ENCODE assay signal across 8 mouse cellular contexts in genomic region chr3:133309359-133309758, GRCm38 (mm10). TPM values are rescaled to one million over a fixed set of nuclear protein-coding genes. Genes with fewer than 3 reads are reported as not detected.
A peak's percentile ranks its signal among the peaks of the same experiment; 100 is the strongest.
DNase-seq lines count a peak whose midpoint lies in the region; ATAC-seq and TF ChIP-seq lines count a peak whose summit lies in the region.

No protein-coding gene starts in this region.

- peaks cover 4% of the 10 kb centered on the region; the same call in 1 of the 2 replicates for H3K36me3 ChIP-seq in heart, embryonic 15.5 days
- no peaks in the 10 kb centered on the region for H3K36me3 ChIP-seq in intestine, postnatal 0 days (ENCODE audit: control insufficient read depth, insufficient read depth)
- H3K36me3 ChIP-seq in limb, embryonic 15.5 days: no peaks in the 10 kb centered on the region

- 0 out of 2 replicates have a peak, but pooled peaks cover 6% of the 10 kb centered on the region for H3K9me3 ChIP-seq in heart, embryonic 15.5 days (replicated peaks)
- H3K9me3 ChIP-seq in intestine, postnatal 0 days (ENCODE audit: control insufficient read depth): no peaks in the 10 kb centered on the region
- H3K9me3 ChIP-seq in limb, embryonic 15.5 days: peaks cover 6% of the 10 kb centered on the region; the same call in 1 of the 2 replicates

- intact Hi-C loops in heart, postnatal 14 days (cut with DNase I): no loop called here

- H3K9ac ChIP-seq in heart, embryonic 15.5 days: no peak overlapping the region
- no peak overlapping the region for H3K9ac ChIP-seq in intestine, postnatal 0 days (ENCODE audit: low read depth, low read length)
- H3K9ac ChIP-seq in limb, embryonic 15.5 days: no peak overlapping the region

- WGBS in heart, embryonic 15.5 days: 93% methylated on average over 7 of the region's 7 CpGs
- 70% methylated on average over 7 of the region's 7 CpGs for WGBS in intestine, postnatal 0 days
- 93% methylated on average over 7 of the region's 7 CpGs for WGBS in limb, embryonic 15.5 days

- ATAC-seq in heart, embryonic 15.5 days (replicated peaks; ENCODE audit: insufficient number of reproducible peaks, insufficient read depth, low FRiP score, low read depth): no peak
- ATAC-seq in intestine, postnatal 0 days: no peak
- no peak for ATAC-seq in limb, embryonic 15.5 days (ENCODE audit: insufficient number of reproducible peaks, low FRiP score, low TSS enrichment, low read depth)

- H3K4me2 ChIP-seq in heart, embryonic 15.5 days: peak overlapping the region; percentile 84; the same call in 1 of the 2 replicates
- peak overlapping the region; percentile 80 for H3K4me2 ChIP-seq in intestine, postnatal 0 days (replicated peaks; ENCODE audit: low read depth)
- peak overlapping the region; percentile 61; the same call in 1 of the 2 replicates for H3K4me2 ChIP-seq in limb, embryonic 15.5 days

- no peak for TF ChIP-seq CTCF in intestine, postnatal 0 days (IDR thresholded peaks at IDR 0.05; ENCODE audit: low read depth)

- H3K27ac ChIP-seq in heart, embryonic 15.5 days: no peak overlapping the region
- no peak overlapping the region for H3K27ac ChIP-seq in brown adipose tissue, adult 24 weeks (replicated peaks; ENCODE audit: low read depth, low read length)
- peak overlapping the region; percentile 97; the same call in 1 of the 2 replicates for H3K27ac ChIP-seq in intestine, postnatal 0 days (ENCODE audit: low read depth, low read length)
- H3K27ac ChIP-seq in limb, embryonic 15.5 days: no peak overlapping the region

- H3K4me1 ChIP-seq in heart, embryonic 15.5 days (replicated peaks): peaks cover 6% of the 10 kb centered on the region
- H3K4me1 ChIP-seq in brown adipose tissue, adult 24 weeks (ENCODE audit: control insufficient read depth, insufficient read depth, insufficient read length, low read length): no peaks in the 10 kb centered on the region
- H3K4me1 ChIP-seq in intestine, postnatal 0 days (replicated peaks; ENCODE audit: control insufficient read depth, insufficient read depth, low read length): no peaks in the 10 kb centered on the region; the same call in 1 of the 2 replicates
- peaks cover 8% of the 10 kb centered on the region; the same call in 1 of the 2 replicates for H3K4me1 ChIP-seq in limb, embryonic 15.5 days

- no peaks in the 10 kb centered on the region for H3K27me3 ChIP-seq in heart, embryonic 15.5 days
- H3K27me3 ChIP-seq in intestine, postnatal 0 days (replicated peaks; ENCODE audit: control insufficient read depth, insufficient read depth, low read length): no peaks in the 10 kb centered on the region
- no peaks in the 10 kb centered on the region for H3K27me3 ChIP-seq in limb, embryonic 15.5 days

- no peak for DNase-seq in heart, postnatal 14 days
- DNase-seq in T-cell, adult 2 months (ENCODE audit: low spot score): no peak
- DNase-seq in adrenal gland, adult 2 months: no peak
- no peak for DNase-seq in cerebellum, postnatal 25 days

- H3K4me3 ChIP-seq in heart, embryonic 15.5 days: peak overlapping the region; percentile 94; the same call in 1 of the 2 replicates
- H3K4me3 ChIP-seq in brown adipose tissue, adult 24 weeks (ENCODE audit: insufficient read depth, low read depth, low read length): peak overlapping the region; percentile 85; the same call in 1 of the 2 replicates
- H3K4me3 ChIP-seq in intestine, postnatal 0 days (ENCODE audit: low read depth, low read length): no peak overlapping the region
- H3K4me3 ChIP-seq in limb, embryonic 15.5 days: no peak overlapping the region

RNA-seq across cellular contexts. Expression of gene Ppa2, which starts 0.6 kb away (rescaled TPM):
- 107 and 125 TPM in 2 replicates for polyA plus RNA-seq in heart, embryonic 15.5 days (2015; fragmentation: Nextera tagmentation; extraction: Ambion mirVana)
- total RNA-seq in heart, postnatal 14 days (2021): 100 to 1,000 TPM; 110 to 112 TPM
- 161 and 166 TPM in 2 replicates for polyA plus RNA-seq in brown adipose tissue, adult 24 weeks (2012; ENCODE audit: insufficient read depth, insufficient read length, missing spikeins)
- polyA plus RNA-seq in intestine, postnatal 0 days (2015; fragmentation: Nextera tagmentation; extraction: Ambion mirVana): 111 and 115 TPM in 2 replicates
- 74.1 and 79.5 TPM in 2 replicates for polyA plus RNA-seq in limb, embryonic 15.5 days (2015; fragmentation: Nextera tagmentation; extraction: Ambion mirVana)
- total RNA-seq in adrenal gland, adult 2 months (2021): 10 to 100 TPM; 55.8 to 71.8 TPM
- polyA plus RNA-seq in adrenal gland, adult 2 months (2012; rRNA removed): 204 and 213 TPM in 2 replicates

Comparison
In these comparisons a context has a peak if more than half of its experiments do, and no peak if none do; other contexts are left out.
1. H3K4me3 ChIP-seq: peak in heart, embryonic 15.5 days (single experiment) and brown adipose tissue, adult 24 weeks (single experiment); none in intestine, postnatal 0 days (single experiment) and limb, embryonic 15.5 days (single experiment).
2. Peak in every context shown above with its lines, with median percentiles within 50 percentile points of each other: H3K4me2 ChIP-seq.